Mouse (Mus musculus): ENCODE data around the gene Togaram1.

Togaram1 gene

DNA sequence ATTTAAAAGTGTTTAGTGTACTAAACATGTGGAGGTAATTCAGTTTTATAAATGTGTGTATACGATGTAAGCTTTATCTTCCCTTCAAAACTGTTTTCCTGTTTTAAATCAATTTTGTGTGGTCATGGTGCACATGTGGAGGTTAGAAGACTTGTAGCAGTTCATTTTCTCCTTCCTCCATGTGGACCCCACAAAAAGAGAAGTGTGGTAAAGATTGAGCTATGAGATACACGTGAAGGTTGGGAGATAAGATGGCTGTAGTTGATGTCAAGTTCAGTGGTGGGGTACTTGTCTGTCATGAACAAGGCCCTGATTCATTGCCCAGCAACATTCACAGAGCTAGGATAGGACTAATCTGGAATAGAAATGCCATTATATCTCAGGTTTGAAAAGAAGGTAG lies 92.6 kb downstream of the Togaram1 start:
- no peak for DNase-seq

DNA sequence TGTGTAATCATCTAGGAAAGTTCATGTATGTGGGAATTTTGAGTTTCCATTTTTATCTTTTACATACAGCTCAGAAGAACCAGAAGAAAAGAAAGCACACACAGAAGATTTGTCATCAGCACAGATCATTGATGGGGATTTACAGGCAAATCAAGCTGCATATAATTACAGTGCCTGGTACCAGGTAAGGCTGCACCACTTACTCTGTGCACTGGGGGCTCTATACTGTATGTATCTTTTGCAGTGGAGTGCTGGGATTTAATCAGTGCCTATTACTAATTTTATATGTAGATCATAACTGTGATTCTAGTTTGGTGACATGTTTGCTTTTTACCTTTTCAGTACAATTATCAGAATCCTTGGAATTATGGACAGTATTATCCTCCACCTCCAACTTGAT lies 95.5 kb downstream of the Togaram1 start:
- no peak for DNase-seq

DNA sequence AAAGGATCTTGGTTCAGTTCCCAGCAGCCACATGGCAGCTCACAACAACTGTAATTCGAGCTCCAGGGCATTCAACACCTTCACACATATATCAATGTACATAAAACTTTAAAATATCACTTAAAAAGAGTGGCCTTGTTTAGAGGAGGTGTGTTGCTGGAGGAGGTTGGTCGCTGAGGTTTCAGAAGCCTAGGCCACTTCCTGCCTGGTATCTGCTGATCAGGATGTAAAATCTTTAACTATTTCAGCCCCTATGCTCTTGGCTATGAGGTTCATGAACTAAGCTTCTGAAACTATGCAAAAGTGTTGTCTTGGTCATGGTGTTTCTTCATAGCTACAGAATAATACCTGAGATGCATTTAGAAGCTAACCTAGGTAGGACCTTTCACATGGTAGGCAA lies 99.6 kb downstream of the Togaram1 start:
- no peak for DNase-seq

DNA sequence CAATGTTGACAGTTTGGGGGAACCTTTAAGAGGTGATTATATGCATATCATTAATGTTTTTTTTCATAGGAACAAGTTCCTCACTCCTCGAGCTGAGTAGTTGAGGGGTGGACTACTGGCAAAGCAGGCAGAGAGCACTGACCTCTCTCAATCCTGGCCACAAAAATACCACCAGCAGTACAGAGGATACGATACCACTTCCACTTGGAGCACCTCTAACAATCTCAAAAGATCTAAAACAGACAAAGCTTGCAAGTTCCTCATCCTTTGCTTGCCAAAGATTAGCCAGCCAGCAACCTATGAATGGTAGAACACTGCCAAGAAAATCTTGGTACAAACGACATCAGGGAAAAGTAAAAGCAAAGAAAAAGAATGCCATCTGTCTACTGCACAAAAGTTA lies 100.6 kb downstream of the Togaram1 start:
- no peak for DNase-seq

GRCm38 (mm10) chr12:65068409-65068808 lies 102.8 kb downstream of the Togaram1 start:
- no peak for DNase-seq
